Mouse (Mus musculus) megakaryocyte, embryonic 14.5 days (primary cell): Measurements from ENCODE around the gene Loxl3. TPM values are rescaled to one million over a fixed set of nuclear protein-coding genes. Genes with fewer than 3 reads are reported as not detected.

Experiments
- H3K27me3 ChIP-seq: replicated peaks from 2 replicates; pipeline ENCODE3; 2012; ENCODE audit warnings: inconsistent platforms
- H3K36me3 ChIP-seq: replicated peaks from 2 replicates; pipeline ENCODE3; 2012; ENCODE audit warnings: low read length, inconsistent platforms, mixed read lengths
- H3K4me1 ChIP-seq: 2 replicates; pipeline ENCODE4 v1.6.1; 2012; ENCODE audit warnings: inconsistent platforms
- H3K4me3 ChIP-seq: replicated peaks from 2 replicates; pipeline ENCODE3; 2012; ENCODE audit warnings: moderate library complexity, mild to moderate bottlenecking, inconsistent platforms
- H3K9me3 ChIP-seq: 2 replicates; pipeline ENCODE4 v1.6.1; 2012; ENCODE audit warnings: inconsistent platforms
- FLI1 ChIP-seq: IDR thresholded peaks from 2 replicates; pipeline ENCODE4 v1.6.1; 2012; ENCODE audit warnings: low read length, inconsistent platforms, mixed read lengths
- GATA1 ChIP-seq: IDR thresholded peaks from 3 replicates; pipeline ENCODE4 v1.6.1; 2012; ENCODE audit warnings: mixed read lengths, low read length, inconsistent platforms, borderline replicate concordance
- polyA plus RNA-seq: library from polyadenylated mRNA; stranded (reverse); fragments of >175 nt; gene quantifications from 2 replicates; pipeline ENCODE4 v1.2.3, GENCODE M21; 2012; ENCODE audit warnings: low replicate concordance; ENCODE audit not compliant: insufficient read depth

Loxl3 gene
- polyA plus RNA-seq, 1 experiment = 4.2 TPM

- Histone ChIP-seq H3K27me3 (no peaks in the 10 kb centered on the region), H3K4me3 (no peak overlapping the region), H3K9me3 (no peaks in the 10 kb centered on the region), H3K36me3 (peaks cover 52% of the 10 kb centered on the region), H3K4me1 (peaks cover 80% of the 10 kb centered on the region)
- no peak for TF ChIP-seq FLI1
Measured at GRCm38 (mm10) chr6:83044742-83045141, 10.8 kb downstream of the Loxl3 start.

- peaks cover 55% of the 10 kb centered on the region for H3K36me3 ChIP-seq
- no peaks in the 10 kb centered on the region for H3K9me3 ChIP-seq
- peaks cover 80% of the 10 kb centered on the region for H3K4me1 ChIP-seq
- no peaks in the 10 kb centered on the region for H3K27me3 ChIP-seq
- no peak overlapping the region for H3K4me3 ChIP-seq
- TF ChIP-seq GATA1 = no peak
- TF ChIP-seq FLI1 = no peak
Measured at GRCm38 (mm10) chr6:83049367-83049766, 15.4 kb downstream of the Loxl3 start.

GRCm38 (mm10) chr6:83053136-83053960, 19.4 kb downstream of the Loxl3 start:
- peaks cover 86% of the 10 kb centered on the region for H3K4me1 ChIP-seq
- H3K36me3 ChIP-seq = peaks cover 80% of the 10 kb centered on the region
- TF ChIP-seq FLI1 (no peak), GATA1 (no peak)

GRCm38 (mm10) chr6:83054074-83054851, 20.3 kb downstream of the Loxl3 start, which contains the start of gene Aup1:
Aup1 (plus strand) TSS chr6:83054521.
- Histone ChIP-seq H3K36me3 (peaks cover 80% of the 10 kb centered on the region), H3K4me1 (peaks cover 86% of the 10 kb centered on the region), H3K9me3 (no peaks in the 10 kb centered on the region), H3K27me3 (no peaks in the 10 kb centered on the region), H3K4me3 (peak within 1 kb of the TSS; percentile 99)
- no peak for TF ChIP-seq FLI1
- no peak for TF ChIP-seq GATA1

More at GRCm38 (mm10) chr6:83053136-83053960, 19.4 kb downstream of the Loxl3 start:
- H3K4me3 ChIP-seq = peak overlapping the region; percentile 99
- no peaks in the 10 kb centered on the region for H3K27me3 ChIP-seq
- H3K9me3 ChIP-seq = no peaks in the 10 kb centered on the region

GRCm38 (mm10) chr6:83054871-83055431, 21.0 kb downstream of the Loxl3 start, which contains the start of gene Htra2:
Htra2 (minus strand) TSS chr6:83055273.
- TF ChIP-seq FLI1 (no peak), GATA1 (no peak)
- Histone ChIP-seq H3K4me3 (peak within 1 kb of the TSS; percentile 99), H3K9me3 (no peaks in the 10 kb centered on the region), H3K27me3 (no peaks in the 10 kb centered on the region), H3K4me1 (peaks cover 83% of the 10 kb centered on the region), H3K36me3 (peaks cover 80% of the 10 kb centered on the region)

GRCm38 (mm10) chr6:83057790-83058189, 23.8 kb downstream of the Loxl3 start, which contains the start of gene Dqx1:
Dqx1 (plus strand) TSS chr6:83057844.
- peaks cover 15% of the 10 kb centered on the region for H3K27me3 ChIP-seq
- H3K4me1 ChIP-seq = peaks cover 62% of the 10 kb centered on the region
- H3K9me3 ChIP-seq = no peaks in the 10 kb centered on the region
- H3K36me3 ChIP-seq = peaks cover 69% of the 10 kb centered on the region
- H3K4me3 ChIP-seq = peak within 1 kb of the TSS; percentile 10
- TF ChIP-seq GATA1 (no peak), FLI1 (no peak)

- Histone ChIP-seq H3K27me3 (peaks cover 24% of the 10 kb centered on the region), H3K9me3 (no peaks in the 10 kb centered on the region), H3K36me3 (peaks cover 74% of the 10 kb centered on the region), H3K4me1 (peaks cover 62% of the 10 kb centered on the region), H3K4me3 (no peak overlapping the region)
- TF ChIP-seq FLI1 = no peak
- TF ChIP-seq GATA1 = no peak
Measured at GRCm38 (mm10) chr6:83058725-83059124, 24.8 kb downstream of the Loxl3 start.

- Histone ChIP-seq H3K27me3 (peaks cover 92% of the 10 kb centered on the region), H3K4me1 (peaks cover 58% of the 10 kb centered on the region), H3K4me3 (no peak overlapping the region), H3K9me3 (no peaks in the 10 kb centered on the region), H3K36me3 (peaks cover 39% of the 10 kb centered on the region)
- TF ChIP-seq FLI1 = no peak
- TF ChIP-seq GATA1 = no peak
Measured at GRCm38 (mm10) chr6:83065995-83066394, 32.0 kb downstream of the Loxl3 start.

- no peaks in the 10 kb centered on the region for H3K9me3 ChIP-seq
- H3K36me3 ChIP-seq = peaks cover 35% of the 10 kb centered on the region
- H3K27me3 ChIP-seq = peaks cover 93% of the 10 kb centered on the region
- TF ChIP-seq GATA1 = no peak
- TF ChIP-seq FLI1 = no peak
- H3K4me3 ChIP-seq = no peak overlapping the region
- peaks cover 63% of the 10 kb centered on the region for H3K4me1 ChIP-seq
Measured at GRCm38 (mm10) chr6:83066441-83066840, 32.5 kb downstream of the Loxl3 start.
